Mouse (Mus musculus): Measurements from ENCODE around the gene Nhlh2. TPM values are rescaled to one million over a fixed set of nuclear protein-coding genes. Genes with fewer than 3 reads are reported as not detected.

Gene Nhlh2
- total and polyA plus RNA-seq, 3 experiments: under 0.01 TPM; not detected in 2

DNA sequence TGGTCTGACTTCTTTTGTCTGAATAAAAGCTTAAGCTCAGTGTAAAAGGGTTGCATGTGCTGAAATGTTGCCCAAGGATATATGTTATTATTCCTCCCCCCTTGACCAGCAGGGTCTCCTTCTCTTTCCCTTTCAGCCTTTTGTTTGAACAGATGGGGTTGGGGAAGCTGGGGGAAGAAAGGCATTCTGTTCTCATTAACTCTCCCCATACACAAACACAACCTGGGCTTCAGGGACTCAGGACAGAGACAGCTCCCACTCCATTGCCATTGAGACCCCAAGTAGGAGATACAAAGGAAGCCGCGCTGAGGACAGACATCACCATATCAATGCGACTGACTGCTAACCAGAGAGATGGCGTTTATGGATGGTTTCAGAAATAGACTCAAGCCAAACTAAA, 46.0 kb downstream of the Nhlh2 start:
- TF ChIP-seq POLR2AphosphoS5 (IDR thresholded peaks at IDR 0.05; ENCODE audit: insufficient replicate concordance, low read depth, low read length) (no peak), TAL1 (conservative IDR thresholded peaks at IDR 0.05; ENCODE audit: low read depth, low read length) (no peak), GATA1 (IDR thresholded peaks at IDR 0.05; ENCODE audit: borderline replicate concordance, low read length) (no peak), CTCF (IDR thresholded peaks at IDR 0.05; ENCODE audit: low read depth, low read length) (no peak), GATA2 (IDR thresholded peaks at IDR 0.05; ENCODE audit: borderline replicate concordance, low read depth, low read length) (no peak)
- ATAC-seq (ENCODE audit: extremely low read depth, insufficient number of reproducible peaks, low FRiP score, poor library complexity, severe bottlenecking): no peak
- H3K4me3 ChIP-seq (ENCODE audit: low read depth, low read length): no peak overlapping the region
- H3K27me3 ChIP-seq (ENCODE audit: insufficient read depth, low read length): no peaks in the 10 kb centered on the region; the same call in 1 of the 2 replicates
- H3K9me3 ChIP-seq (replicated peaks): no peaks in the 10 kb centered on the region
- no peak for DNase-seq (ENCODE audit: low spot score)
- H3K36me3 ChIP-seq (replicated peaks): no peaks in the 10 kb centered on the region
- no peaks in the 10 kb centered on the region for H3K4me1 ChIP-seq (ENCODE audit: insufficient read depth, low read depth, low read length)

DNA sequence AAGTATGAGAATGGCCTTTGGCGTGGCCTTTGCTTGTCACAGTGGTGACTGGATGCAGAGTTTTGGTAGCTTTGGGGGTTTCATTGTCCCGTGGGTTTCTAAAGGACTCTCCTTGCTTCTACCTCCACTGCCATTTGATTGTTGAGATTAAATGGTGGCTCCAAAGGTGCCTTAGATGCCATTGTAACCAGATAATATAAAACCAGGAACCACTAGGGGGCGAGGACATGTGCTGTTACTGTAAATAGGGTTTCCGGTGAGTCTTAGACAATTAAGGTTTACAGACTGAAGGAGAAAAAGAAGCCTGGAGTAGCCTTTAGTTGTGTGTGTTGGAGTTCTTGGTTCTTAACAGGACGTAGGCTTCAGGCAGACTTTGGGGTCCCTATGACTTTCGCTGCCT, 50.2 kb downstream of the Nhlh2 start:
- no peak for TF ChIP-seq GATA1 (IDR thresholded peaks at IDR 0.05; ENCODE audit: borderline replicate concordance, low read length)
- TF ChIP-seq CTCF (IDR thresholded peaks at IDR 0.05; ENCODE audit: low read depth, low read length): no peak
- TF ChIP-seq TAL1 (conservative IDR thresholded peaks at IDR 0.05; ENCODE audit: low read depth, low read length): no peak
- no peak for TF ChIP-seq GATA2 (IDR thresholded peaks at IDR 0.05; ENCODE audit: borderline replicate concordance, low read depth, low read length)
- no peak for TF ChIP-seq POLR2AphosphoS5 (IDR thresholded peaks at IDR 0.05; ENCODE audit: insufficient replicate concordance, low read depth, low read length)
- no peak overlapping the region for H3K4me3 ChIP-seq (ENCODE audit: low read depth, low read length)
- DNase-seq (ENCODE audit: low spot score): no peak
- no peaks in the 10 kb centered on the region for H3K36me3 ChIP-seq (replicated peaks)
- H3K9me3 ChIP-seq (replicated peaks): no peaks in the 10 kb centered on the region
- ATAC-seq (ENCODE audit: extremely low read depth, insufficient number of reproducible peaks, low FRiP score, poor library complexity, severe bottlenecking): no peak
- H3K4me1 ChIP-seq (ENCODE audit: insufficient read depth, low read depth, low read length): no peaks in the 10 kb centered on the region
- peaks cover 2% of the 10 kb centered on the region for H3K27me3 ChIP-seq (ENCODE audit: insufficient read depth, low read length)

DNA sequence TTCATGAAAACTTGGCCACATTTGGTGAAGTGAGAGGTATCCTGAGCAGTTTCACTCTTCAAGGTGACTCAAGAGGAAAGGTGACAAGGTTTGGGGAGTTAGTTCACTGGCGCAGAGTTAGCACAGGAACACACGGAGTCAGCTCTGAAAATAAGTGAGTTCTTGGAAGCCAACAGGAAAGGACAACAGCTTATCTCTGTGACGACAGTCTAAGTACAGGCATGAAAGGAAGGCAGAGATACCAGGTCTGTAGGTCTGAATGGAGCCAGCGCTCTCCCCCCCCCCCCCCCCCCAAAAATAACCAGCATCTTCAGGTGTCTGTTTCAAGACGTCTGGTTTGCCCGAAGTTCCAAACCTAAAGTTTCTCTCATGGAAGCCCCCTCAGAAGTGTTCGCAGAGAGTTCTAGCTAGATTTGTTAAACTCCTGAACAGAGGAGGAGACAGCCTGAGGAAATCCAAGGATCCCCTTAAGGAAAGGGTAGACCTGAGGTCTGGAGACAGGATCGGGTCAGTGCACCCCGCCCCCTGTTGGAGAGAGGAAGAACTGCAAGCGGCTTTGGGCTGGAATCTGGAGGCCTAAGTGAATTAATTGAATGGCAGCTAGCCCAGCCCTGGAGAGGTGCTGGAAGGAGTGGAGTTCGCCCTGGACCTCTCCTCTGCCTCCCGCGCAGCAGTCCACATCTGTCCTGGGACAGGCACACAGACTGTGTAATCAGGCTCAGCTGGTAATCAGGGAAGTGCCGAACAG, 52.2 kb downstream of the Nhlh2 start:
- no peak for ATAC-seq (ENCODE audit: extremely low read depth, insufficient number of reproducible peaks, low FRiP score, poor library complexity, severe bottlenecking)
- Histone ChIP-seq H3K9me3 (replicated peaks) (no peaks in the 10 kb centered on the region), H3K36me3 (replicated peaks) (no peaks in the 10 kb centered on the region), H3K4me1 (ENCODE audit: insufficient read depth, low read depth, low read length) (no peaks in the 10 kb centered on the region), H3K27me3 (ENCODE audit: insufficient read depth, low read length) (peaks cover 6% of the 10 kb centered on the region), H3K4me3 (ENCODE audit: low read depth, low read length) (no peak overlapping the region)
- no peak for DNase-seq (ENCODE audit: low spot score)
- TF ChIP-seq TAL1 (conservative IDR thresholded peaks at IDR 0.05; ENCODE audit: low read depth, low read length): no peak
- TF ChIP-seq GATA2 (IDR thresholded peaks at IDR 0.05; ENCODE audit: borderline replicate concordance, low read depth, low read length): no peak
- no peak for TF ChIP-seq GATA1 (IDR thresholded peaks at IDR 0.05; ENCODE audit: borderline replicate concordance, low read length)
- TF ChIP-seq CTCF (IDR thresholded peaks at IDR 0.05; ENCODE audit: low read depth, low read length): peak; percentile 85

DNA sequence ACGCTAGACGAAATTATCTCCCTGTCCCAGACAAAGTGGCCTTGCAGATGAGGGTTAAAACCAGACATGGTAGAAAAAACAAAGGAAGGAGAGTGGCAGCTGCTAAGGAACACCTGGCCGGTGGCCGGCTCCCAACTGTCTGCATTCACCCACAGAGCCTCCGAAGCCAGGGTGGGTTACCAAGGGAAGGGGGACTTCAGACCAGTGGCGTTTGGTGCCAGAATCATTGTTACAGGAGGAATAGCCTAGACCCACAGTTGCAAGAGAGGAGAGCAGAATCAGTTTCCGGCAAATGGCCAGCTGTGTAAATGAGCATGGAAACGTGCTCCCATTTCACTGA, 52.8 kb downstream of the Nhlh2 start:
- TF ChIP-seq GATA2 (IDR thresholded peaks at IDR 0.05; ENCODE audit: borderline replicate concordance, low read depth, low read length) (no peak), TAL1 (conservative IDR thresholded peaks at IDR 0.05; ENCODE audit: low read depth, low read length) (no peak), GATA1 (IDR thresholded peaks at IDR 0.05; ENCODE audit: borderline replicate concordance, low read length) (no peak), CTCF (IDR thresholded peaks at IDR 0.05; ENCODE audit: low read depth, low read length) (no peak), POLR2AphosphoS5 (IDR thresholded peaks at IDR 0.05; ENCODE audit: insufficient replicate concordance, low read depth, low read length) (no peak)
- Histone ChIP-seq H3K4me1 (ENCODE audit: insufficient read depth, low read depth, low read length) (no peaks in the 10 kb centered on the region), H3K36me3 (replicated peaks) (no peaks in the 10 kb centered on the region), H3K4me3 (ENCODE audit: low read depth, low read length) (no peak overlapping the region), H3K27me3 (ENCODE audit: insufficient read depth, low read length) (peaks cover 6% of the 10 kb centered on the region), H3K9me3 (replicated peaks) (no peaks in the 10 kb centered on the region)
- DNase-seq (ENCODE audit: low spot score): no peak
- no peak for ATAC-seq (ENCODE audit: extremely low read depth, insufficient number of reproducible peaks, low FRiP score, poor library complexity, severe bottlenecking)

DNA sequence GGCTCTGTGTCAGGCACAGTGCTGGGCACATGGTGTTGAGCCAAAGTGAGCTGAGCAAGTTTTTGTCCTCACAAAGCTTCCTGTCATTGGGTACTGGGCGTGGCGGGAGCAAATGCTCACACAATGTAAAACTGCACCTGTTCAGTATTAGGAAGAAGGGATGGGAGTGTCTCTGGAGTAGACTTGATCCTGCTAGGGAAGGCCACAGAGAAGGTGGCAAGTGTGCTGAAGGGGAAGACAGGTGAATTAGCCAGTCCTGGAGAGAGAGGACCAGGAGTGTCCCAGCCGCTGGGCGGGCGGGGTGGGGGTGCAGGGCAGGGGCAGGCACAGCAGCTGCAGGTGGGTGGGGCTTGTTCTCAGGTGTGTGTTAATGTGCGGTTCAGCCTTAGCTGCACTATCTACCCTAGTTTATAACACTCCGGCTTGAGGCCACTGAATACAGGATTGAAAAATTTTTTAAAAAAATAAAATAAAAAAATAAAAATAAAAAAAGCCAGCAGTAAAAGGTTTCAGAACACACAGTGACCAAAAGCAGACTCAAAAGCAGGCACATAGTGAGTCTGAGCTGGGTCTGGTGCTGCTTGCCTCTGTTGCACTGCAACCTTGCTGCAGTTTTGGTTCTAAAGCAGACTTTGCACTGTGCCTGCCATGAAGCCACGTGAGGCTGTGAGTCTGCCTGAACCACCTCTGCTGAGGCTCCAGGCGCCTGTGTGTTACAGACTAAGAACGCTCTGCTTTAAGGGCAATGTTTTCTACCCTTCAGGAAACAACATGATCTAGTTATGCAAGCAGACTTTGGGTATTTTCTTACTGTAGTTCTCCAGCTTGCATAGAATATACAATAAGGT, 53.6 kb downstream of the Nhlh2 start:
- peaks cover 6% of the 10 kb centered on the region for H3K27me3 ChIP-seq (ENCODE audit: insufficient read depth, low read length)
- no peaks in the 10 kb centered on the region for H3K4me1 ChIP-seq (ENCODE audit: insufficient read depth, low read depth, low read length)
- H3K4me3 ChIP-seq (ENCODE audit: low read depth, low read length): no peak overlapping the region
- DNase-seq (ENCODE audit: low spot score) (no peak), ATAC-seq (ENCODE audit: extremely low read depth, insufficient number of reproducible peaks, low FRiP score, poor library complexity, severe bottlenecking) (no peak)
- no peaks in the 10 kb centered on the region for H3K9me3 ChIP-seq (replicated peaks)
- no peak for TF ChIP-seq GATA2 (IDR thresholded peaks at IDR 0.05; ENCODE audit: borderline replicate concordance, low read depth, low read length)
- no peak for TF ChIP-seq GATA1 (IDR thresholded peaks at IDR 0.05; ENCODE audit: borderline replicate concordance, low read length)
- no peak for TF ChIP-seq TAL1 (conservative IDR thresholded peaks at IDR 0.05; ENCODE audit: low read depth, low read length)
- TF ChIP-seq CTCF (IDR thresholded peaks at IDR 0.05; ENCODE audit: low read depth, low read length): no peak
- no peak for TF ChIP-seq POLR2AphosphoS5 (IDR thresholded peaks at IDR 0.05; ENCODE audit: insufficient replicate concordance, low read depth, low read length)
- H3K36me3 ChIP-seq (replicated peaks): no peaks in the 10 kb centered on the region

DNA sequence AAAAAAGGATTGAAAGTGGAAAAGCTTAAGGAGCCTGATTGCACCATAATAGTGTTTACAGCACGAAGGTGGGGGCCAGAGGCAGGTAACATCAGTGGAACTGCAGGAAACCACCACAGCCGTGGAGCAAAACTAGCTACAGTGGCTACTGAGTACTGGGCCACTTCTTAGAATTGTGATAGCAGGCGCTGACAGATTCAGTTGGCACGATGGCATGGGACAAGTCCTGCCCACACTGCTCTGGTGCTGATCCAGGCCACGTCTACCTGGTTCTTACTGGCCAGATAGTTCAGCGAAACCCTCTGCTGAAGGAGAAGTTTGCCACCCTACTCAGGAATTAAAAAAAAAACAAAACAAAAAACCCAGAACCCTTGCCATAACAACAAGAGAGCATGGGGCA, 54.7 kb downstream of the Nhlh2 start:
- TF ChIP-seq TAL1 (conservative IDR thresholded peaks at IDR 0.05; ENCODE audit: low read depth, low read length): no peak
- TF ChIP-seq CTCF (IDR thresholded peaks at IDR 0.05; ENCODE audit: low read depth, low read length): no peak
- TF ChIP-seq POLR2AphosphoS5 (IDR thresholded peaks at IDR 0.05; ENCODE audit: insufficient replicate concordance, low read depth, low read length): no peak
- no peak for TF ChIP-seq GATA1 (IDR thresholded peaks at IDR 0.05; ENCODE audit: borderline replicate concordance, low read length)
- no peak for TF ChIP-seq GATA2 (IDR thresholded peaks at IDR 0.05; ENCODE audit: borderline replicate concordance, low read depth, low read length)
- no peaks in the 10 kb centered on the region for H3K4me1 ChIP-seq (ENCODE audit: insufficient read depth, low read depth, low read length)
- DNase-seq (ENCODE audit: low spot score) (no peak), ATAC-seq (ENCODE audit: extremely low read depth, insufficient number of reproducible peaks, low FRiP score, poor library complexity, severe bottlenecking) (no peak)
- no peak overlapping the region for H3K4me3 ChIP-seq (ENCODE audit: low read depth, low read length)
- no peaks in the 10 kb centered on the region for H3K36me3 ChIP-seq (replicated peaks)
- peaks cover 6% of the 10 kb centered on the region for H3K27me3 ChIP-seq (ENCODE audit: insufficient read depth, low read length)
- no peaks in the 10 kb centered on the region for H3K9me3 ChIP-seq (replicated peaks)

Other genes starting within 250 kb of the Nhlh2 start
- gene Mab21l3, start 161.1 kb upstream of the Nhlh2 start, total RNA-seq (2014; fragmentation: Nextera tagmentation): not detected in 2 replicates
- 0.05 TPM in 1 of 2 replicates, not detected in the other for gene Mab21l3, start 161.1 kb upstream of the Nhlh2 start, total RNA-seq (2017)
- gene Mab21l3, start 161.1 kb upstream of the Nhlh2 start, polyA plus RNA-seq (2012): not detected in 2 replicates
- not detected in 2 replicates for gene Slc22a15, start 85.6 kb upstream of the Nhlh2 start, total RNA-seq (2014; fragmentation: Nextera tagmentation)
- 0.06 and 0.33 TPM in 2 replicates for gene Slc22a15, start 85.6 kb upstream of the Nhlh2 start, total RNA-seq (2017)
- gene Slc22a15, start 85.6 kb upstream of the Nhlh2 start, polyA plus RNA-seq (2012): not detected in 2 replicates
- not detected in 2 replicates for gene Casq2, start 76.3 kb downstream of the Nhlh2 start, total RNA-seq (2014; fragmentation: Nextera tagmentation)
- 0.11 TPM in 1 of 2 replicates, not detected in the other for gene Casq2, start 76.3 kb downstream of the Nhlh2 start, total RNA-seq (2017)
- gene Casq2, start 76.3 kb downstream of the Nhlh2 start, polyA plus RNA-seq (2012): not detected in 2 replicates
- 22.7 and 29.9 TPM in 2 replicates for gene Vangl1, start 194.6 kb downstream of the Nhlh2 start, total RNA-seq (2014; fragmentation: Nextera tagmentation)
- 25.6 and 28.9 TPM in 2 replicates for gene Vangl1, start 194.6 kb downstream of the Nhlh2 start, total RNA-seq (2017)
- 56.6 and 63.8 TPM in 2 replicates for gene Vangl1, start 194.6 kb downstream of the Nhlh2 start, polyA plus RNA-seq (2012)

All from G1E (cell line).